Comparison of ENCODE assay signal across 7 mouse cellular contexts in genomic region chr10:77150947-77151521, GRCm38 (mm10). TPM values are rescaled to one million over a fixed set of nuclear protein-coding genes. Genes with fewer than 3 reads are reported as not detected.
DNase-seq lines count a peak whose midpoint lies in the region; ATAC-seq lines count a peak whose summit lies in the region.

No protein-coding gene starts in this region.

- no peaks in the 10 kb centered on the region for H3K27me3 ChIP-seq in embryonic facial prominence, embryonic 10.5 days (replicated peaks; ENCODE audit: low read depth, poor library complexity, severe bottlenecking)
- no peaks in the 10 kb centered on the region for H3K27me3 ChIP-seq in intestine, embryonic 15.5 days (replicated peaks)
- H3K27me3 ChIP-seq in midbrain, embryonic 15.5 days (replicated peaks) = no peaks in the 10 kb centered on the region

- H3K27ac ChIP-seq in embryonic facial prominence, embryonic 10.5 days (replicated peaks) = peak overlapping the region; percentile 86
- H3K27ac ChIP-seq in intestine, embryonic 15.5 days = peak overlapping the region; percentile 42
- H3K27ac ChIP-seq in midbrain, embryonic 15.5 days = peak overlapping the region; percentile 72

- H3K4me3 ChIP-seq in embryonic facial prominence, embryonic 10.5 days = peak overlapping the region; percentile 28
- H3K4me3 ChIP-seq in intestine, embryonic 15.5 days (replicated peaks) = no peak overlapping the region
- H3K4me3 ChIP-seq in midbrain, embryonic 15.5 days = peak overlapping the region; percentile 8

- DNase-seq in Muller cell, postnatal 12 days (ENCODE audit: inconsistent ontology term) = peak; percentile 91
- DNase-seq in embryonic facial prominence, embryonic 10.5 days (ENCODE audit: low spot score) = peak; percentile 71
- no peak for DNase-seq in adrenal gland, postnatal 14 days
- DNase-seq in right cerebral cortex, postnatal 25 days = no peak
- DNase-seq in spleen, postnatal 14 days (ENCODE audit: low spot score in 2 of 2) = no peak

- no peaks in the 10 kb centered on the region for H3K9me3 ChIP-seq in embryonic facial prominence, embryonic 10.5 days
- H3K9me3 ChIP-seq in intestine, embryonic 15.5 days = no peaks in the 10 kb centered on the region
- no peaks in the 10 kb centered on the region for H3K9me3 ChIP-seq in midbrain, embryonic 15.5 days

- peak overlapping the region; percentile 28; the same call in 1 of the 2 replicates for H3K4me2 ChIP-seq in intestine, embryonic 15.5 days (replicated peaks)
- H3K4me2 ChIP-seq in midbrain, embryonic 15.5 days = peak overlapping the region; percentile 34

- peaks cover 10% of the 10 kb centered on the region for H3K36me3 ChIP-seq in embryonic facial prominence, embryonic 10.5 days (replicated peaks)
- no peaks in the 10 kb centered on the region for H3K36me3 ChIP-seq in intestine, embryonic 15.5 days
- H3K36me3 ChIP-seq in midbrain, embryonic 15.5 days (replicated peaks) = no peaks in the 10 kb centered on the region

- ATAC-seq in intestine, embryonic 15.5 days = peak; percentile 39
- ATAC-seq in midbrain, embryonic 15.5 days (replicated peaks) = peak; percentile 77

- H3K9ac ChIP-seq in intestine, embryonic 15.5 days = no peak overlapping the region
- H3K9ac ChIP-seq in midbrain, embryonic 15.5 days = peak overlapping the region; percentile 16; the same call in 1 of the 2 replicates

- peaks cover 75% of the 10 kb centered on the region for H3K4me1 ChIP-seq in embryonic facial prominence, embryonic 10.5 days
- H3K4me1 ChIP-seq in intestine, embryonic 15.5 days (replicated peaks) = peaks cover 31% of the 10 kb centered on the region
- peaks cover 27% of the 10 kb centered on the region for H3K4me1 ChIP-seq in midbrain, embryonic 15.5 days

- WGBS in embryonic facial prominence, embryonic 10.5 days = 3% methylated on average over 14 of the region's 14 CpGs
- WGBS in intestine, embryonic 15.5 days = 17% methylated on average over 14 of the region's 14 CpGs
- WGBS in midbrain, embryonic 15.5 days = 3% methylated on average over 14 of the region's 14 CpGs

RNA-seq across cellular contexts. Expression of gene Col18a1, which starts 15.3 kb away (rescaled TPM):
- 184 and 201 TPM in 2 replicates for polyA plus RNA-seq in embryonic facial prominence, embryonic 10.5 days (2016; fragmentation: Nextera tagmentation; extraction: Ambion mirVana)
- 59.5 and 59.7 TPM in 2 replicates for polyA plus RNA-seq in intestine, embryonic 15.5 days (2015; fragmentation: Nextera tagmentation; extraction: Ambion mirVana)
- polyA plus RNA-seq in midbrain, embryonic 15.5 days (2015; fragmentation: Nextera tagmentation; extraction: Ambion mirVana) = 33.6 and 35.8 TPM in 2 replicates
- 42.3 and 103 TPM in 2 replicates for total RNA-seq in adrenal gland, postnatal 14 days (2021)

Comparison
In these comparisons a context has a peak if more than half of its experiments do, and no peak if none do; other contexts are left out.
1. DNase-seq: peak in Muller cell, postnatal 12 days (single experiment) and embryonic facial prominence, embryonic 10.5 days (single experiment); none in adrenal gland, postnatal 14 days (single experiment), right cerebral cortex, postnatal 25 days (single experiment) and spleen, postnatal 14 days (0 of 2).
2. Peak in every context shown above with its lines, with median percentiles within 50 percentile points of each other: H3K27ac ChIP-seq.